Mouse (Mus musculus) splenic B cell, adult 2 months (primary cell): ENCODE results near the gene Klhl30.

Experiments used
- DNase-seq: peaks from one replicate; pipeline ENCODE4 v3.0.0-alpha.2; 2011; ENCODE audit warnings: low read depth, low spot score
- H3K27me3 ChIP-seq: 2 replicates; pipeline ENCODE4 v1.6.1; 2012; ENCODE audit warnings: mild to moderate bottlenecking, low read length, moderate library complexity, mixed read lengths; ENCODE audit not compliant: control insufficient read depth, poor library complexity, insufficient read depth, severe bottlenecking
- H3K36me3 ChIP-seq: 2 replicates; pipeline ENCODE4 v1.6.1; 2012; ENCODE audit warnings: mild to moderate bottlenecking, low read length, moderate library complexity, mixed read lengths; ENCODE audit not compliant: control insufficient read depth, poor library complexity, insufficient read depth, severe bottlenecking

Klhl30 gene

DNA sequence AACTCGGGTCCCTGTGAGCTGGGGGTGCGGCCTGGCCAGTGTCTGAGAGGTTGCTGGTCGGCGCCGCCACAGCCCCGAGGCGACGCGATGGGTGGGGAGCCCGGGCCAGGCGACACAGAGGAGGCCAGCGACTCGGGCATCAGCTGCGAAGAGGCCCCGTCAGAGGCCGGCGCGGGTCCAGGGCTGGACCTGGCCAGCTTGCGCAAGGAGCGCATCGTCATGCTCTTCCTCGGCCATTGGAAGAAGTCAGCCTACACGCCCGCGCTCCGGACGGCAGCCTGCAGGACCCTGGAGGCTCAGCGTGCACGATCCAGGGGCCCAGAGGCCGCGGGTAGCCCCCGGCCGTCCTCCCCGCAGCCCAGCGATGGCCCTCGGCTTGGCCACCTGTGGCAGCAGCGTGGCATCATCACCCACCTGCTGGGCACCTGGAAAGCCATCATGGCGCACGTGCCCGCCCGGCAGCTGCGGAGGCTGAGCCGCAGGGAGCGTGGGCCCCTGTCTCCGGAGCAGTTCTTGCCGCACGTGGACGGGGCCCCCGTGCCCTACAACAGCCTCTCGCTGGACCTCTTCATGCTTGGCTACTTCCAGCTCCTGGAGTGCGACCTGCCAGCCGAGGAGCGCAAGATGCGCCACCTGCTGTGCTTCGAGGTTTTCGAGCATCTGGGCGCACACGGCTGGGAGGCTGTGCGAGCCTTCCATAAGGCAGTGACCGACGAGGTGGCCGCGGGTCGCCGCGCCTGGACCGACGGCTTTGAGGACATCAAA is 5.7 kb upstream of the Klhl30 start:
- no peak for DNase-seq
- no peaks in the 10 kb centered on the region for H3K36me3 ChIP-seq
- H3K27me3 ChIP-seq: no peaks in the 10 kb centered on the region

DNA sequence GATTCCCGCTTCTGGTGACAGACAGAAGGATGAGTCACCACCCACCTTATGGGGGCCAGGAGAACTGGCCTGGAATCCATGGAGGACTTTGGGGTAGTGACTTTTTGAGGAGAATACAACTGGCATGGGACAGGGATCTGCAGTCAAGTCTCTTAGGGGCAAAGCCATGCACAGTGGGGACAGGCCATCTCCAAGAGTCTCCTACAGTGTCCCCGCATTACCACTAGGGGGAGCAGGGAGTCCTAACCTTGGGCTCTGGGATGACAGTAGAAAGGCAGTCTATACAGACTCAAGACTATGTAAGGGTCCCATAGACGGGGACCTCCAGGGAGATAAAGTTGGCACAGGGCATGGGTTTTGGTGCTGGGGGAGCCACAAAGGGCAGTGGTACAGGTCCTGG is 3.9 kb upstream of the Klhl30 start:
- Histone ChIP-seq H3K36me3 (no peaks in the 10 kb centered on the region), H3K27me3 (no peaks in the 10 kb centered on the region)
- peak; percentile 75 for DNase-seq

DNA sequence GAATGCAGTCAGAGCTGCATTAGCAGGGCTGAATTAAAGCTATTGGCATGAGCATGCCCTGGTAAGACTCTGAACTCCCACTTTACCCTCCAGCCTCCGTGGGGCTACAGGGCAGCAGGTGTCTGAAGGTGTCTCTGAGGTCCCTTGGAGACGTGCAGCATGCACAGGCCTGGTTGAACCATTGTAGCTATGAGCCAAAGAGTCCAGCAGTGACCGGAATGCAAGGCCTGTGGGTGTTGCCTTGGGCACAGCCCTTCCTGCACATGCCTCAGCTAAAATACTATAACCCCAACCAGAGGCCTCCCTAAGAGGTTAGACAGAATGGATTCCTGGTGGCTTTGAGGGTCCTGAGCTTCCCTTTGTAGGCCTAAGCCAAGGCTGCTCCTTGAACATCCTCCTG is 433 bp downstream of the Klhl30 start:
- Histone ChIP-seq H3K27me3 (no peaks in the 10 kb centered on the region), H3K36me3 (no peaks in the 10 kb centered on the region)
- DNase-seq: no peak

- DNase-seq: no peak
- H3K36me3 ChIP-seq: no peaks in the 10 kb centered on the region
- no peaks in the 10 kb centered on the region for H3K27me3 ChIP-seq
Observed at GRCm38 (mm10) chr1:91352277-91352676, 1.5 kb downstream of the Klhl30 start.

DNA sequence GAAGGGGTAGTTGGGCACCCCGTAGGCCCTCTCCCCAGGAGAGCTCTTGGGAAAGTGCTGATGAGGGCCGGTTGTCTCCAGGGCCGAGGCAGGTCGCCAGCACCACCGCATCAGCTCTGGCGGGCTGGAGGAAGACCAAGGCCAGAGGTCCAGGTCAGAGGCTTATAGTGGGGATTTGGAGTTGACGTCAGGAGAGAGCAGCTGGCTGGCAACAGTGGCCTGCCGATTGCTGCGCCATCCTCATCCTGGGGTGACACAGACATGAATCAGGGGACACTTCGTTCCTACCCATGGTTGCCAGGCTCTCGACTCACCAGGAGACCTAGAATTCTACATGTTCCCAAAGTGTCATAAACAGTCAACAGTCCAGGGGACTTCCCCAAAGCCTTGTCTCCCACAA is 5.3 kb downstream of the Klhl30 start:
- no peak for DNase-seq
- Histone ChIP-seq H3K27me3 (no peaks in the 10 kb centered on the region), H3K36me3 (no peaks in the 10 kb centered on the region)

DNA sequence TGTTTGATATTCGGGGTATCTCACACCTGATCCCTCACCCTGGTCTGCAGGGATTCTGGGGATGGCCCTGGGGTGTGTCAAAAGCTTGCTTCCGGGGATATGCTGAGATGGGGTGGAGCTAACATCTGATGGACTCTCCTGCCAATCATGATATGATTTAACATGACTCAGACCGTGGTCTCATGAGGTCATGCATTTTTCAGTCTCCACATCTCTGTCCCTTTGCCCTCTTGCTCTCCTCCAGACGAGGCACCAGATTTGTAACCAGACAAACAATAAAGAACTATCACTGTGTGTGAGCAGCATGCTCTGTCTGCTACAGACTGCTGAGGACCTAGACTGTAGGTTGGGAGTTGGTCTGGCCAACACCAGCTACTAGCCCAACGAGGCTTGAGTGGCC is 11.3 kb downstream of the Klhl30 start:
- H3K27me3 ChIP-seq: no peaks in the 10 kb centered on the region
- DNase-seq: no peak
- no peaks in the 10 kb centered on the region for H3K36me3 ChIP-seq

GRCm38 (mm10) chr1:91364822-91365644 is 14.2 kb downstream of the Klhl30 start:
- H3K36me3 ChIP-seq: no peaks in the 10 kb centered on the region
- no peak for DNase-seq
- H3K27me3 ChIP-seq: no peaks in the 10 kb centered on the region

- no peaks in the 10 kb centered on the region for H3K36me3 ChIP-seq
- no peak for DNase-seq
- H3K27me3 ChIP-seq: no peaks in the 10 kb centered on the region
Observed at GRCm38 (mm10) chr1:91365816-91366214, 15.0 kb downstream of the Klhl30 start.

DNA sequence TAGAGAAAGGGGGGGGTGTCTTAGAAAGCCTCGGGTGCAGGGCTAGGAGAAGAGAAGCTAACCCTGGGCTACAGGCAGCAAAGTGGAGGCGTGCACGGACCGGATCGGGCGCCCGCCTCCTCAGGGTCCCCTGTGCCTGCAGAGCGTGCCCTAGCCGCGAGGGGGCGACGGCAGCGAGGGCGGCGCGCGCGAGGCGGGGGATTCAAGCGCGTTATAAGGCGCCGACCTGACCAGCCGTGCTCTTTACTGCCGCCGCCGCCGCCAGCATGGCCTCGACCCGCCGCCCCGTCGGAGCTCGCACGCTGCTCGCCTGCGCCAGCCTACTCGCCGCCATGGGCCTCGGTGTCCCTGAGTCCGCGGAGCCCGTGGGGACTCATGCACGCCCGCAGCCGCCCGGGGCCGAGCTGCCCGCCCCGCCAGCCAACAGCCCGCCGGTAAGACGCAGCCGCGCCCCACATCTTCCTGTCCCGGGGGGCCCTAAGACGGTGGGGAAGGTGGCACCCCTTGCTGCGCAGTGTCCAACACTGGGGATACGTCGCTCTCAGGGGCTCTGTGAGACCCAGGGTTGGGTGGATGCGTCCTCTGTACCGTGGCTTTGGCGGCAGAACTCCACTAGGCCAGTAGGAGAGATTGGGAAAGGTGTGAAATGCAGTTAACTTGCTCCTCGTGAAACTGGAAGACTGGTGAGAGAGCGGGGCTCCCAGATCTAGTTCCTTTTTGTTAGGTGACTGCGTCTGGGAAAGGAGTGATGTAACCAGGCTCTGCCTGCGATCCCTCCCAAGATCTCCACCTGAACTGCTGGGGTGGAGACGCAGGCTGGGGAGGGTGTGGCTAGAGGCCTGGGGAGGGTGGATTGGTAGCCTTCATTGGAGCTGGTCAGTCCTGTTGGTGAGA is 15.6 kb downstream of the Klhl30 start, which contains the start of gene Erfe:
Erfe (plus strand) TSS at position 216 of the 894 bp plus-strand sequence.
- DNase-seq: peak; percentile 80
- Histone ChIP-seq H3K27me3 (no peaks in the 10 kb centered on the region), H3K36me3 (no peaks in the 10 kb centered on the region)

- DNase-seq: no peak
- Histone ChIP-seq H3K27me3 (no peaks in the 10 kb centered on the region), H3K36me3 (no peaks in the 10 kb centered on the region; the same call in 1 of the 2 replicates)
Observed at GRCm38 (mm10) chr1:91367295-91367694, 16.5 kb downstream of the Klhl30 start.

GRCm38 (mm10) chr1:91369408-91369807 is 18.6 kb downstream of the Klhl30 start:
- Histone ChIP-seq H3K36me3 (peaks cover 2% of the 10 kb centered on the region; the same call in 1 of the 2 replicates), H3K27me3 (no peaks in the 10 kb centered on the region)
- DNase-seq: no peak

DNA sequence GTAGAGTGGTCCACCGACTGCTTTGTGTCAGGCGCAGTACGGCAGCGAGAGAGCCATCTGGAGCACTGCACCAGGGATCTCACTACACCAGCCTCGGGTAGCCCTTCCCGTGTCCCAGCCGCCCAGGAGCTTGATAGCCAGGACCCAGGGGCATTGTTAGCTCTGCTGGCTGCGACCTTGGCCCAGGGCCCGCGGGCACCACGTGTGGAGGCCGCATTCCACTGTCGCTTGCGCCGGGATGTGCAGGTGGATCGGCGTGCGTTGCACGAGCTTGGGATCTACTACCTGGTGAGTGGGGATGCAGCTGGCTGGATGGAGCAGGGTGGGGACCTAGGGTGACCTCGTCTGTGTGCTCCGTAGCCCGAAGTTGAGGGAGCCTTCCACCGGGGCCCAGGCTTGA is 19.2 kb downstream of the Klhl30 start:
- DNase-seq: no peak
- Histone ChIP-seq H3K36me3 (peaks cover 2% of the 10 kb centered on the region), H3K27me3 (no peaks in the 10 kb centered on the region)

- no peak for DNase-seq
- Histone ChIP-seq H3K36me3 (peaks cover 9% of the 10 kb centered on the region), H3K27me3 (no peaks in the 10 kb centered on the region)
Observed at GRCm38 (mm10) chr1:91373414-91373835, 22.6 kb downstream of the Klhl30 start.

DNA sequence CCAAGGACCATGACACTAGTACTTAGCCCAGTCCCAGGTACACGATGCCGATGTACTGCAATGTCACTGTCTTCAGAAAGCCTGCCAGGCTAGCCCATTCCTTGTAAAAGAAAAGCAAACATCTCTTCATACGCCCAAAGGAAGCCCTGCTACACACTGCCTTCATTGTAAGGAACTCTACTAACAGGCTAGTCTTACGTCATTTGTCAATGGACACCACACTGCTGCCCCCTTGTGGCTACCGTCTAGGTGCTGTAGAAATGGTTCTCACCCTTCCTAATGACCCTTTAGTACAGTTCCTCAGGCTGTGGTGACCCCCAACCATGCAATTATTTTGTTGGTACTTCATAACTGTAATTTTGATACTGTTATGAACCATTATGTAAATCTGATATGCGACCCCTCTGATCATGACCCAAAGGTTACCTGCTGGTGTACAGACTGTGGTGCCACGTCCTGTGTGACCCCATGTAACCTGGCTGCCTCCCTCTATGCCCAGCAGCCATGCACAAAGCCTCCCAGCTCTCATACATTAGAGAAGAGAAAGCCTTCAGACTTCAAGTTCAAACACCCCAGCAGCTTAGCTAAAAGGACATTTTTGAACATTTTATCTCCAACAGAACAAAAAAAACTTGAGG is 29.8 kb downstream of the Klhl30 start:
- H3K36me3 ChIP-seq: peaks cover 14% of the 10 kb centered on the region
- H3K27me3 ChIP-seq: no peaks in the 10 kb centered on the region
- peak; percentile 85 for DNase-seq
